Mouse (Mus musculus) lung, postnatal 0 days (tissue): Measurements from ENCODE around the gene Fbn1. TPM values are rescaled to one million over a fixed set of nuclear protein-coding genes. Genes with fewer than 3 reads are reported as not detected.

Source experiments
- ATAC-seq: fragments of 200-750 bp; cut with Nextera tagmentation; 2 replicates; pipeline ENCODE4 v1.8.0; 2017; ENCODE audit warnings: moderate library complexity
- DNase-seq: peaks from one replicate; pipeline ENCODE4 v3.0.0-alpha.2; 2016; ENCODE audit warnings: low spot score
- H3K27ac ChIP-seq: fragments of 300-500 bp; sonication (generic); 2 replicates; pipeline ENCODE4 v1.5.1; 2014; ENCODE audit warnings: antibody characterized with exemption, mild to moderate bottlenecking, low read length, mixed read lengths
- H3K27me3 ChIP-seq: fragments of 300-500 bp; sonication (generic); replicated peaks from 2 replicates; pipeline ENCODE4 v1.6.1; 2014; ENCODE audit warnings: low read length, mixed read lengths; ENCODE audit not compliant: insufficient read depth
- H3K36me3 ChIP-seq: fragments of 300-500 bp; sonication (generic); 2 replicates; pipeline ENCODE4 v1.6.1; 2014; ENCODE audit warnings: low read length, mixed read lengths; ENCODE audit not compliant: insufficient read depth
- H3K4me1 ChIP-seq: fragments of 300-500 bp; sonication (generic); 2 replicates; pipeline ENCODE4 v1.6.1; 2014; ENCODE audit warnings: antibody characterized with exemption, low read depth, low read length, mixed read lengths; ENCODE audit not compliant: insufficient read depth
- H3K4me2 ChIP-seq: fragments of 300-500 bp; sonication (generic); replicated peaks from 2 replicates; pipeline ENCODE4 v1.6.1; 2014; ENCODE audit warnings: low read depth, mild to moderate bottlenecking, low read length, moderate library complexity, mixed read lengths
- H3K4me3 ChIP-seq: fragments of 300-500 bp; sonication (generic); 2 replicates; pipeline ENCODE4 v1.5.1; 2014; ENCODE audit warnings: low read depth, low read length
- H3K9ac ChIP-seq: fragments of 300-500 bp; sonication (generic); replicated peaks from 2 replicates; pipeline ENCODE4 v1.6.1; 2014; ENCODE audit warnings: low read depth, mild to moderate bottlenecking
- H3K9me3 ChIP-seq: fragments of 300-500 bp; sonication (generic); 2 replicates; pipeline ENCODE4 v1.6.1; 2016; ENCODE audit warnings: low read length, mixed read lengths
- CTCF ChIP-seq: IDR thresholded peaks from 2 replicates; pipeline ENCODE4 v1.5.1; 2016; ENCODE audit warnings: antibody characterized with exemption, mild to moderate bottlenecking
- EP300 ChIP-seq: IDR thresholded peaks from 2 replicates; pipeline ENCODE4 v1.6.1; 2016; ENCODE audit warnings: antibody characterized with exemption, mild to moderate bottlenecking, control low read depth
- WGBS: fragments of 180-500 bp; shearing (Covaris S2); extraction: QIAGEN DNeasy Blood & Tissue Kit; methylation state at CpG from one replicate; pipeline ENCODE4 v1.1.7; 2014; 5-methylcytosine and 5-hydroxymethylcytosine counted together
- polyA plus RNA-seq: library from polyadenylated mRNA; unstranded; fragments of >200 nt; fragmentation: Nextera tagmentation; extraction: Ambion mirVana; gene quantifications from 2 replicates; pipeline ENCODE4 v1.2.1, GENCODE M21; 2015

Fbn1 gene
- polyA plus RNA-seq, 1 experiment from 2014 or later, result 23.6 TPM

- no peak overlapping the region for H3K27ac ChIP-seq
- no peaks in the 10 kb centered on the region for H3K9me3 ChIP-seq
- no peak for TF ChIP-seq EP300
- TF ChIP-seq CTCF, result peak; percentile 80
- 80% methylated on average over 14 of the region's 14 CpGs for WGBS
- ATAC-seq (no peak), DNase-seq (peak; percentile 68)
- no peaks in the 10 kb centered on the region for H3K27me3 ChIP-seq
- H3K4me2 ChIP-seq, result no peak overlapping the region
- no peak overlapping the region for H3K4me3 ChIP-seq
- H3K4me1 ChIP-seq, result no peaks in the 10 kb centered on the region
- no peaks in the 10 kb centered on the region for H3K36me3 ChIP-seq
- no peak overlapping the region for H3K9ac ChIP-seq
Measured at GRCm38 (mm10) chr2:125259230-125260120, 248.3 kb downstream of the Fbn1 start.

GRCm38 (mm10) chr2:125255886-125256285, 251.9 kb downstream of the Fbn1 start:
- Histone ChIP-seq H3K9ac (no peak overlapping the region), H3K27ac (no peak overlapping the region), H3K9me3 (no peaks in the 10 kb centered on the region), H3K4me3 (no peak overlapping the region), H3K4me1 (no peaks in the 10 kb centered on the region), H3K4me2 (no peak overlapping the region), H3K27me3 (no peaks in the 10 kb centered on the region), H3K36me3 (0 out of 2 replicates have a peak, but pooled peaks cover 6% of the 10 kb centered on the region)
- TF ChIP-seq CTCF (no peak), EP300 (no peak)
- no peak for DNase-seq
- 38% methylated on average over 3 of the region's 3 CpGs for WGBS
- no peak for ATAC-seq

DNA sequence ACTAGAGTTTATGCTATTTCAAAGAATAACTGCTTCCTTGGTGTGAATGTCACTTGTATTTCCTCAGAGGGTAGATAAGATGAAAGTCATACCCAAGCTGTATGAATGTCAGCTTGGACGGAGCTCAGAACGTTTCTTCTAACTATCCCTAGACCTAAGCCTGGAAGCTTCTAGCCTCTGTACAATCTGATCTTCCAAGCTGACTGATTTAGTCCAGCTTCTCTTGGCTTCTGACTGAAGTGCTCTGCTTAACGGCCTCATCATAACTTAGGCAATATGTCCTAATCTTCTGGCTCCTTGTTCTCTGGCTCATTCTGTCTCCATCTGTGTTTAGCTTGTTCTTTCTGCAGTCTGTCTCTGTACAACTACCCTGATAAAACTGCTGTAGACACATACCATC, 253.2 kb downstream of the Fbn1 start:
- H3K4me2 ChIP-seq, result no peak overlapping the region
- no peak for DNase-seq

DNA sequence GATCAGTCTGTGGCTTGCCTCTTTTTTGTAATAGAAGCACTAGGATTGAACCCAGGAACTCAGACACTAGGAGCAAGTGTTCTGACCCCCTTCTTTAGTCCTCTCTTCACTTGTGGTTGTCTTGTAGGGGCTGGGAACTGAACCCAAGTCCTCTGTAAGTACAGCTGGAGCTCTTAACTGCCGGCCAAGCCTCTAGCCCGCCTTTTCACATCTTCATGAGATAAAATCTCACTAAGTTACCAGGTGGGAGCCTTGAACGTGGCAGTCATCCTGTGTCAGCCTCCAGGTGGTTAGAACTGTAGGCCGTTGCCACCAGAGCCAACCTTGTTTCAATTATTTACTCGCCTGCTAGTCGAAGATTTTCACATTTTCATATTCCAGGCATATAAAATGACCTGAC, 254.1 kb downstream of the Fbn1 start:
- ATAC-seq (no peak), DNase-seq (no peak)
- no peaks in the 10 kb centered on the region for H3K9me3 ChIP-seq
- no peak overlapping the region for H3K9ac ChIP-seq
- H3K4me2 ChIP-seq, result no peak overlapping the region
- H3K27me3 ChIP-seq, result no peaks in the 10 kb centered on the region
- no peak overlapping the region for H3K27ac ChIP-seq
- no peak overlapping the region for H3K4me3 ChIP-seq
- no peaks in the 10 kb centered on the region for H3K4me1 ChIP-seq
- 98% methylated on average over 6 of the region's 6 CpGs for WGBS
- TF ChIP-seq CTCF, result no peak
- TF ChIP-seq EP300, result no peak
- H3K36me3 ChIP-seq, result 0 out of 2 replicates have a peak, but pooled peaks cover 6% of the 10 kb centered on the region

More for the DNA sequence above, 253.2 kb downstream of the Fbn1 start:
- ATAC-seq, result no peak
- no peak overlapping the region for H3K9ac ChIP-seq
- no peaks in the 10 kb centered on the region for H3K4me1 ChIP-seq
- WGBS, result 77% methylated on average over 3 of the region's 3 CpGs
- no peak for TF ChIP-seq EP300
- no peak for TF ChIP-seq CTCF
- H3K9me3 ChIP-seq, result no peaks in the 10 kb centered on the region
- H3K4me3 ChIP-seq, result no peak overlapping the region
- H3K27ac ChIP-seq, result no peak overlapping the region
- 0 out of 2 replicates have a peak, but pooled peaks cover 6% of the 10 kb centered on the region for H3K36me3 ChIP-seq
- no peaks in the 10 kb centered on the region for H3K27me3 ChIP-seq

GRCm38 (mm10) chr2:125252275-125252674, 255.5 kb downstream of the Fbn1 start:
- H3K9ac ChIP-seq, result no peak overlapping the region
- TF ChIP-seq EP300 (no peak), CTCF (peak; percentile 80)
- ATAC-seq (no peak), DNase-seq (peak; percentile 70)
- H3K27me3 ChIP-seq, result no peaks in the 10 kb centered on the region
- H3K4me2 ChIP-seq, result no peak overlapping the region
- no peaks in the 10 kb centered on the region for H3K9me3 ChIP-seq
- 0 out of 2 replicates have a peak, but pooled peaks cover 6% of the 10 kb centered on the region for H3K4me1 ChIP-seq
- H3K27ac ChIP-seq, result no peak overlapping the region
- H3K36me3 ChIP-seq, result 0 out of 2 replicates have a peak, but pooled peaks cover 6% of the 10 kb centered on the region
- no peak overlapping the region for H3K4me3 ChIP-seq
- 42% methylated on average over 2 of the region's 2 CpGs for WGBS

DNA sequence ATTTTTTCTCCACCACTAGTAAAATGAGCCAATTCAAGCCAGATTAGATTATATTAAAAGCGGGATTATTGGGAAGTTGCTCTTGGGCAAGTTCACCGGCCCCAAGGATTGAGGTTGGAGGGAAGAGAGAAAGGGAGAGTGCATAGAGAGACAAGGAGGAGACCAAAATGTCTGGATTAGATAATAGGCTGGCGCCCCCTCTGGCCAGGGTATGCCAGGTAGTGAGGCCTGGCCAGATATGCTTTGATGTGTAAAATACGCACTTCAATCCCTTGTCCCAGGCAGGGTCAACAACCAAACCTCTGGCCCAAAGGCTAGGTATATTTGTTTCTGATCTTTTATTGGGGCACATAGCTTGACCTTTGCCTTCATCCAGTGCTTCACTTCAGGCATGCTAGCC, 256.0 kb downstream of the Fbn1 start:
- H3K9ac ChIP-seq, result no peak overlapping the region
- no peak for DNase-seq
- H3K27ac ChIP-seq, result no peak overlapping the region
- H3K27me3 ChIP-seq, result no peaks in the 10 kb centered on the region
- 0 out of 2 replicates have a peak, but pooled peaks cover 6% of the 10 kb centered on the region for H3K4me1 ChIP-seq
- no peak overlapping the region for H3K4me3 ChIP-seq
- ATAC-seq, result no peak
- peak; percentile 15; the same call in 1 of the 2 replicates for TF ChIP-seq CTCF
- TF ChIP-seq EP300, result no peak
- no peaks in the 10 kb centered on the region for H3K9me3 ChIP-seq
- 83% methylated on average over 4 of the region's 4 CpGs for WGBS
- H3K36me3 ChIP-seq, result 0 out of 2 replicates have a peak, but pooled peaks cover 6% of the 10 kb centered on the region
- H3K4me2 ChIP-seq, result no peak overlapping the region

Other genes with a start within 250 kb of the Fbn1 start
- 0.33 and 0.68 TPM in 2 replicates for gene Gm9913, start 2.9 kb downstream of the Fbn1 start, polyA plus RNA-seq
- 1.3 and 1.8 TPM in 2 replicates for gene Cep152, start 117.1 kb upstream of the Fbn1 start, polyA plus RNA-seq
- gene Eid1, start 165.1 kb upstream of the Fbn1 start, polyA plus RNA-seq, result 91.4 and 104 TPM in 2 replicates
- gene Shc4, start 216.2 kb upstream of the Fbn1 start, polyA plus RNA-seq, result 0.72 and 0.74 TPM in 2 replicates